Mouse (Mus musculus) CD8-positive naive resting alpha-beta T cell, adult 2 months (primary cell): Measurements from ENCODE around the gene Alk.
A peak's percentile ranks its signal among the peaks of the same experiment; 100 is the strongest.

ENCODE experiments used
- DNase-seq, 2 experiments: peaks; one replicate each; pipeline ENCODE4 v3.0.0; 2022; ENCODE audit warnings: low read depth in 2 of 2, low spot score in 2 of 2

The Alk gene

GRCm38 (mm10) chr17:72268529-72268928 is 335.9 kb downstream of the Alk start:
- no peak for DNase-seq

- no peak for DNase-seq
These were observed 339.0 kb downstream of the Alk start for GRCm38 (mm10) chr17:72265171-72266022.

- no peak for DNase-seq
These were observed 351.0 kb downstream of the Alk start for GRCm38 (mm10) chr17:72253411-72253810.

GRCm38 (mm10) chr17:72251554-72251953 is 352.9 kb downstream of the Alk start:
- no peak for DNase-seq

DNA sequence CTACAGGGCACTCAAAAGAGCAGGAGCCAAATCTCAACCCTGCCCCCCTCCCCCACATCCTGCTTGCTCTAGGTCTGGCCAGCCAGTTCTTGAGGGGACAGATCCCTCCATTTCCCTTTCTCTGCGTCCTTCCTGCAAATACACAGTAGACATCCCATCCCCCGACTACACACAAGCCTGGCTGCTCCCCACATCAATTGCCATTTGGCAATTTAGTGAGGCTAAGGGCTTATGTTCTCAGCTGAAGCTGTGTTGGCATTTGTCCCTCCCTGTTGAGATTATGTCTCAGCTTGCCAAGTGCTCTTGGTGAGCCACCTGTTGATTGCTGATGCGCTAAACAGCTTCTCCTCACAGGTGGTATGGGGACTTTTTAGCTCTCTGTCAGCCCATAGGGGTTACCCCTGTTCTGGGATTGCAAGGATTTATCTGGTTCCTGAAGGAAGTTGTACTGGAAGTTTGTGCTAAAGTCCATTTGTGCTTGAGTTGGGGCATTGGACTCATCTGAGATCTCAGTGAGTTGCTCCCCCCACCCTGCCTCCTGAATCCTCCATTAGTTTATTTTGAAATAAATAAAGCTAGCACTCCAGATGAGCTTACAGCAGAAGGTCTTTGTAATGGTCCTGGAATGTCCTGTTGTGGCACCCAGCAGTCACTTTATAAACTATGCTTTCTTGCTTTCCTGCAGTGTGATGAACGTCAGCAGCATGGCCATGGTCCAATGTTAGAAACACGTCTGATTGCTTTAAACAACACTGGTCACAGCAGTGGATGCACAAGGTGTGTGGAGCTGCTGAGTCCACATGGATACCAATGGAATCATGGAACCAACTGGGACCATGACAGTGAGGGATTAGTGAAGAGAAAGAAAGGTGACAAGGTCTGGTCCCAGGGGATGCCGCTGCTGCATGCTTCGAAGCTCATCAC is 353.7 kb downstream of the Alk start:
- no peak for DNase-seq

- DNase-seq, result peak in 1 of 2 experiments; percentile 18
These were observed 362.4 kb downstream of the Alk start for GRCm38 (mm10) chr17:72242036-72242435.

DNA sequence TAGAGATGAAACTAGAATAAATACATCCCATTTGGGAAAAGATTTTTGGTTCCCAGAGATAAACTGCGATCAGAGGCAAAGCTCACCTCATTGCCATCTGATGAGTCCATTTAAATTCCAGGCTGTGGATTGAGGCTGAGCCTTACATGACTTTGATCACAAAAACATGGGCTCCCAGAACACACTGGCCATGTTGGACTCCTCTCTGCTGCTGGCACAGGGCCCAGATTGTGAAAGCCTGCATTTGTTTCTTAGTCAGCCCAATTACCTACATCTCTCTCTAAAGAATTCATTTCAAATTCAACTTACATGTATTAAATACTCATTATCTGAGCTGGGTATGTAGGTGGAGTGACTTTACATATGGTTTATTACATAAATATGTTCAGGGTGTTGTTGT is 367.1 kb downstream of the Alk start:
- no peak for DNase-seq

DNA sequence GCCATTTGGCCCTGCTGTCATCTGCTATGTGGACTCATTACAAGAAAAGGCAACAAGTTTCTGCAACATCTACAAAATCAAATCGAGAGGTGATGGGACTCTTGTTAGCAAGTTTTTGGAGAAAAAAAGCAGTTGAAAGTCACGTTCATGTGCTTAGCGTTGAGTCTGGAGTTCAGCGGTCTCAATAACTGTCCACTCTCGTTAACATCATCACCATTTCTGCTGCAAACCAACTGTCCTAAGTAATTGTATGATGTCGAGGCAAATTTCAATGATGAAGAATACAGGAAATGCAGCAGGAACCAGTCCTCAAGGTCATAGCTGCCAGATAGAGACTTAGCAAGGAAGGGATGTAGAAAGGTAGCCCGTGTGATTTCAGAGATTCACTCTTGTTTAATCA is 373.5 kb downstream of the Alk start:
- DNase-seq, result no peak

DNA sequence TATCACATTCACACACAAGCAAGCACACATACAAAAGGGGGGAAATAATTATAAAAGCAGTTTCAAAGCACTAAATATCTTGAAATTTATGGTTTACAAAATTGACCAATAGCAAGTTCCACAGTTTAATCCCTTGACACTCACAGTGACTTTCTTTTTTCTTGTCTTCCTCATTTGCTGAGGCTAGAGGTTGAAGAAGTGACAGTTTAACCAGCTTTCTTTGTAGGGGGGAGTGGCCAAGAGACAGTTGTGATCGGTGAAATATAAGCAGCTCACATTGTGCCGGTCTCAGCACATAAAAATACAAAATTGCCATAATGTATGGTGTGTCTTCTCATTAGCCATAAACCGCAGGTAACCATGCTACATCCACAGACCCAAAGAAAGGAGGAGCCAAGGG is 385.6 kb downstream of the Alk start:
- no peak for DNase-seq

DNA sequence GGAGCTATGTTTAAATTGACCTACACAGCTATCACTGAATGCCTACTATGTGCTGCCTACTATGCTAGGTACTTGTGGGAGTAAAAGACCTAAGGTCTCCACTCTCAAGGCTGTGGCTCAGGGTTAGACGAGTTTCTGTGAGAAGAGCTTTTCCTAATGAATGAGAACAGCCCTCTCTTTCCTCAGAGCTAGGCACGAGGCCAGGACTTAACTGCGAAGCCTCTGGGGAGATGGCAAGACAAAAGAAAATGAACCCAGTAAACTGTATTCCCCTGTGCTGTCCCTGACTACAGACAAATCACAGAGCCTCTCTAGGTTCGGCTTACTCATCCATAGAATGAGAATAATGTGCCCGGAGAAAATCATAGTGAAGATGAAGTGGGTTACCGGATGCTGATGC is 406.9 kb downstream of the Alk start:
- DNase-seq, result no peak

- DNase-seq, result no peak
These were observed 409.3 kb downstream of the Alk start for GRCm38 (mm10) chr17:72194976-72195650.

GRCm38 (mm10) chr17:72190536-72190935 is 413.9 kb downstream of the Alk start:
- DNase-seq, result no peak

DNA sequence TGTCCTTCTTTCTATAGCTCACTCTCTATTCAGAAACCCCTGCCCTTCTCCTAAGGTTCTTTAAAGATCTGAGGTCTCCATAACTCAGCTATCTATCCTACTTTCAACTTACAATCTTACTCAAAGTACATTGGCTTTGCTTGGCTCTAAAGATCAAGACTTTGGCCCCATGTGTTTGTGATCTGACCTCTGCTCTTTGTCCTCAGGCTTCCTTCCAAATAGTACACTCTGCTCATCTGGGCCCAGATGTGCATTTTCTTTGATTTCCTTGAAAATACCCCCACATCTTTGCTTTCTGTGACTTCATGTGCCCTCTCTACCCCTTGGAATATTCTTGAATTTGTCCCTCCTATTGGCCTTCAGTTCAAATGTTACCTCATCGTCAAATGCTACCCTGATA is 417.4 kb downstream of the Alk start:
- DNase-seq, result no peak

GRCm38 (mm10) chr17:72182414-72182813 is 422.0 kb downstream of the Alk start:
- peak in 1 of 2 experiments; percentile 13 for DNase-seq

GRCm38 (mm10) chr17:72180200-72180599 is 424.2 kb downstream of the Alk start:
- no peak for DNase-seq

DNA sequence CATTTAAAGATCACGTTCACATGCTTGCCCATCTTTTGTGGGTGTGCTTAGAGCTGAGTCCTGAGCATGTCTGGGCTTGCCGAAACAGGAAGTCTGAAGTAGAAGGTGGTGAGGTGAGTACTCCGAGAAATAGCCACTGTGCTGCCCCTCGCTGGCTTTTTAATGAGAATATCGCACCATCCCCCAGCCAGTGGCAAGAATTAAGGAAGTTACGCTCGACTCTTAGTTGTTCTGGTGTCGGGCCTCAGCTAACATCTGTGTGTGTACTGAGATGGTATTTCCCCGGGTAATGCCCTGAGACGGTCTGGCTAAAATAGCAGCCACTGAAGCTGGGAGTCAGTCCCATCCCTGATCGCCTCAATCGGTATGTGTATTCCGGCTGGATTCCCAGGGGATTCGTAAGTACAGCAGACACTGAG is 424.7 kb downstream of the Alk start:
- no peak for DNase-seq

GRCm38 (mm10) chr17:72173778-72174177 is 430.6 kb downstream of the Alk start:
- DNase-seq, result no peak

GRCm38 (mm10) chr17:72168152-72168551 is 436.3 kb downstream of the Alk start:
- no peak for DNase-seq

GRCm38 (mm10) chr17:72158857-72159385 is 445.5 kb downstream of the Alk start:
- DNase-seq, result no peak

- DNase-seq, result no peak
These were observed 446.4 kb downstream of the Alk start for GRCm38 (mm10) chr17:72157830-72158629.
